Mouse (Mus musculus) kidney, adult 11 months (tissue): ENCODE data around the gene Syne1.
"Not testable (repeated sequence)": the region's sequence is repeated elsewhere in the genome, so short reads cannot be mapped to it uniquely, and the experiment has no call there.

ENCODE experiments used
- DNase-seq: peaks from one replicate; pipeline ENCODE4 v3.0.0; 2022

Syne1 gene

DNA sequence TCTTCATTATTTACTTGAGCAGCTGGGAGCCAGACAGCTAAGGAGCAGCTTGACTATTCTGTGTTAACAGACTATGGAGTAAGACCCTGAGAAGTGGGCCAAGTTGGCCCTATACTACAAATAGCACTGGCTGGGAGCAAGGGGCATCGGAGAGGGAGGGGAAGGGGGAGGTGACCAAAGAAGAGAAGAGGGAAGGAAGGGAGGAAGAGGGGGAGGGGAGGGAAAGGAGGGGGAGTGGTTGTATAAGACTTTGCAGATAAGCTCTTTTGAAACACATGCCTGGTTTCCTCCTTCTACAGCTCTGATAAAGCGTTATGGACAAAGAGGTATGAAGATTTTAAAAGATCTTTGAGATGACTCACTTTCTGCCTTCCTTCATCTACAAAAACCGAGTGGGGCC is 36.0 kb downstream of the Syne1 start:
- DNase-seq = no peak

DNA sequence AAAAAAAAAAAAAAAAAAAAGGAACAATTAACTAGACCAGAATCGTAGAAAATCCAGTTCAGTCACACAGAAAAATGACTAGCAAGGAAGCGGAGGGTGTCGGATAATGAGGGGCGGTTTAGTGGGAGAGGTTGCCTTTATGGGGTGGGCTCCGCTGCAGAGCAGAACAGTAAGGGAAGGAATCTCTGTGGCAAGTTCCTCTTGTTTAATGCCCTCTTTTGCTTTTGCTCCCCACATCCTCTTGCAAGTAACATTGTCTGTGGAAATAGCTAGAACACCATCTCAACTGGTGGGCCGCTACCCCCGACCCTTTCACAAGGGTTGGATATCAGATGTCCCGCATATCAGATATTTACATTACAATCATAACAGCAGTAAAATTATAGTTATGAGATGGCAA is 37.1 kb downstream of the Syne1 start:
- no peak for DNase-seq

DNA sequence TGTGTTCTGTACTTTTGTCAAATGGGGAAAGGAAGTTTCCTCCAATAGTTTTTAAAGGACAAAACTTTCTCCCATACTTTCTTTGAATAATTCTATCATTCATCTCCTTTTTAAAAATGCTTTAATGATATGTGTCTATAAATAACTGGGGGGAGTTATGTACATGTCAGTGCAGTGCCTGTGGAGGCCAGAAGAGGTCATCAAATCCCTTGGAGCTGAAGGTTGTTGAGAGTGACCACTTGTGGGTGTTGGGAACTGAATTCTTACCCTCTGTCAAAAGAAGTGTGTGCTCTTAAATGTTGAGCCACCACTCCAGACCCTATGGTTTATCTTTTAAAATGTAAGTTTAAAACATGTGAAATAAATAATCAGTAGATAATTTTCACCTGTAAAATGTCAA is 39.0 kb downstream of the Syne1 start:
- no peak for DNase-seq

DNA sequence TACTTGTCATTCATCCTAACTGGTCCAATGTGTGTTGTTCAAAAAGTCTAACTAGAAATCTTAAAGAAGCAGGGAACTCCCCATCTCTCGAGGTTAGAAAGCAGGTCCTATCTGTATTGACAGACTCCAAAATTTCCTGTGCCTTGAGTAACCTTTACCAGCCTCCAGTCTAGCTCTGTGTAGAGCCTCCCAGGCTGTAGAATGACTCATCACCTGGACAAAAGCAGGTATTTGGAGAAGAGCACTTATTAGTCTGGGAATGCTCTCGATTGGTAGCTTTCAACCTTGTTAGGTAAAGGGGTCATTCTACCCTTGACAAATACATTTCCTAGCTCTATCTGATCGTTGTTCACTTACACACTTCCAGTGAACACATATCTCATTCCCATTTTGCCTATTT is 39.9 kb downstream of the Syne1 start:
- no peak for DNase-seq

DNA sequence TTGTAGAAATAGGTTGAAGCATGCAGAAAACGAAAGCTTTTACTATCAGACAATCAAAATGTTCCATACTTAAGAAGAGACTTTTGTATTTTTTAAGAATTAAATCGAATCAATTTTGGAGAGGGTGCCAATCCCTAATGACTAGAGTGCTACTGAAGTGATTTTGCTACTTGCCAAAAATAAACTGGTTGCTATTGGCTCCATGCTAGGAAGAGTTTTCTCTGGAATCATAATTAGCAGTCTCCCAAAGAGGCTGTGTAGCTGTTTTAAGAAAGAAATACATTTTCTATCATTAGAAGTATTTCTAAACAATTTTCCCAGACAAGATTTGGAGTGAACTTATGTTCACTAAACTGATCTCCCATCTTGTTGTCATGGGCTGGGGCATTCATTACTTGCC is 43.8 kb downstream of the Syne1 start:
- DNase-seq = no peak

DNA sequence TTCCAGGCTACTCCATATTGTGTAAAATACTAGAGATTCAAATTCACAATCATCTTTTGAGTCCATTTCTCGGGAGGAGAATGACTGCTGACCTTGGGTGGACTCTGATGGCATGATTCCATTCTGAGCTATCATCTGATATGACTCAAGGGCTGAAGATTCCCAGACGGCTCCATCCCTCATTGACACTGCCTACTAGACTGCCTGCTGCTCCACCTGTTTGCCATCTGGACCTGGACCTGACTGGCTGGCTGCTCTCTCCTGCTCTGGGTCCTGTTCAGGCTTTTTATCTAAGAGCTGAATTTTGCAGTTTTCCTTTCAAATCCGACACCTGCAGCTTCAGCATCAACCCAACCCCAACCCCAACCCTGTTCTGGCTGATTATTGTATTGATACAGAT is 46.5 kb downstream of the Syne1 start:
- no peak for DNase-seq

DNA sequence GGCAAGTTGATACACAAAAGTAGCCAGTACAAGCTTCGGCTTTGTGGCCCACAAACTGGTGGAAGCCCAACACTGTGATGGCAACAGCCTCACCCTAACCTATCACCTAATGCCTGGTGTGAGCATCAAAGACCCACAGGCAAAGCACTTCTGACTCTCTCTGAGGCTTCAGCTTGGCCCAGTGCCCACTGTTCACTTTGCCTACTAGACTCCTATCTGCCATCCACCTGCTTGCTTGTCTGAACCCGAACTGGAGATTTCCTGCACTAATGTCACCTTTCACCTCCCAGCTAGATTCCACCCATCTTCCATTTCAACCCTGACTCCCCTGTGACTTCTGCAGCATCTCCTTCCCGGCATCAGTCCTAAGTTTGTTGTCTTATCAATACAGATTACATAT is 47.4 kb downstream of the Syne1 start:
- no peak for DNase-seq

DNA sequence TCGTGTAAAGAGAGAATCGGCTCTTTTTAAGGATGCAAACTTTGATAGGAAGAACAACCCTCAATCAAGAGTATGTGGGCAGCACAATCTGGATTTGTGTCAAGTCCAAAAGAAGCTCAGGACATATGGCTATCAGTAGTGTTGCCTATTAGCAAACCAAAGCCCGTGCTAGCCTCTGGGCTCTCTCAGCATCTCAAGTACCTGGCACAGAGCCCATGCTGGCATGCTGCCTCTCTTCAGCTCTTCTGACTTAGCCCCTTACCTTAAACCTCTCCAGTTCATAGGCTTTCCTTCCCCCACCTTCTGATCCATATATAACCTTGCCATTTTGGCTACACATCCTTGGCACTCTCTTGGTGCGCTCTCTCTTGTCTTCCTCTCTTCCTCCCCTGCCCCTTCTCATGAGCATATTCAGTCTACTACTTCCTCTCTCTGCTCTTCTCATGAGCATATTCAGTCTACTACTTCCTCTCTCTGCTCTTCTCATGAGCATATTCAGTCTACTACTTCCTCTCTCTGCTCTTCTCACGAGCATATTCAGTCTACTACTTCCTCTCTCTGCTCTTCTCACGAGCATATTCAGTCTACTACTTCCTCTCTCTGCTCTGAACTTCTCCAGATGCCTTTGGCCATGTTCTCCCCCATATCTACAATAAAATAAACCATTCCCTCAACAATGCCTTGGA is 51.5 kb downstream of the Syne1 start:
- DNase-seq = not testable (repeated sequence)

DNA sequence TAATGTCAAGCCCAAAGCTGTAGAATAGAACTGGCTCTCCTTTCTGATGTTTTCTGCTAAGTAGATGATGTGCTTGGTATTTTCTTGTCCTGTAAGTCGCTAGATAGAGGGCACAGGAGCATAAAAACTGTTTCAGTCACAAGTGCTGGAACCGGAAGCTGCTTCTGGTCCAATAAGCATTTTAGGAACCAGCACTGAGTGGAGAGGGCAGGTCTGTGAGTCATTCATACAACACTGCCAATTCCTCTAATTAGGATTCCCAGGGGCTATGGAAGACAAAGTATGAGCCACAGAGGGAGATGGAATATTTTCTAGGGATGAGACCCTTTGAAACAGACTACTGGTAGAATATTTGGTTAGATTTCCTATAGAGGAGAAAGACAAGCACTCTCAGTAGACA is 53.4 kb downstream of the Syne1 start:
- DNase-seq = no peak

DNA sequence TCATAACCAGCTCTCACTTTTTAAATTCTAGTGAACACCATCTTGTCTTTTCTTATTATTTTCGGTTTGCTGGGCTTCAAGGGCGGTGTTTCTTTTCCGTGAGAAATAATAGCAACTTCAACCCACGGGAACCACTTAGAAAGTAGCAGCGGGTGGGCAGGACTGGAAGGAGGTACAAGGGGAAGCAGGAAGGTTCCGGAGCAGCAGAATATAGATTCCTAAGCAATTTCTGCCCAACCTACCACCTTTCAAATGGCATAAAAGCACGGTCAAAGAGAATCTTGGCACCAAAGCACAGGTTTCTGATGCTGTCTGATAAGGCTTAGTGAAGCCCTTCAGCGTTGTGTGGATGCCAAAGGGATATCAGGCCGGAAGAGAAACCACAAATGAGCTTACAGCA is 60.2 kb downstream of the Syne1 start:
- no peak for DNase-seq

DNA sequence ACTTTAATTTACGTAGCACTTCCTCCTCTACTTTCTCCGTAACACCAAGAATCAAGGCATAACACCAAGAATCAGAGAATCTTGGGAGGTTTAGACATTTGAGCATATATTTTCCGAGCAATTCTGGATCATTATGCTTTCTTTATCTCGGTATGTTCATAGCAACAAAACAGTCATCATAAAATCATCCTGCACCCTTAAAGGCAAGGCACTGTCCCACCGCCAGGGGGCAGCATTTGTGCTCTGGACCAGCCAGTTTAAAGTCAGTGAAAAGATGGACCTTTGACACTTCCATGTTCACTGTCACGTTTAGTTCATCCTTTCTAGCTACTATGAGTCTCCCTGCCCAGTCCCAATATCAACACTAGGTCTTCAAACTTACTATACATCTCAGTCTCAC is 61.3 kb downstream of the Syne1 start:
- DNase-seq = no peak

DNA sequence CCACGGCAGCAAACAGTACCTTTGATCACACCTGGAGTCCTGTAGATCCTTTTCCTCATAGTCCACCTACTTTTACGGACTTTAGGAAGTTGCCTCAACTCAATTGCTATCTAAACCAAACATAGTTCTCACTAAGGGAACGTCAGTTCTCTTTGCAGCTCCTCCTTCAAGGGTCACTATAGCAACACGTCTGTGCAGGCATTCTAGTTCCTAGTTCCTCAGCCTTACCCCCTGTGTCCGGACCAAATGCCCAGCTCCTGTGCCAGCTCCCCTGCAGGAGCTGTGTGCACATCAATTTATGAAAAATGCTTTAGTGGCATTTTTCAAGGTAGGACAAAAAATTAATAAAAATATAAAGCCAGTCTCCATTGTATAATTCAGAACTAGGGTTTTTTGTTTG is 63.2 kb downstream of the Syne1 start:
- DNase-seq = no peak

DNA sequence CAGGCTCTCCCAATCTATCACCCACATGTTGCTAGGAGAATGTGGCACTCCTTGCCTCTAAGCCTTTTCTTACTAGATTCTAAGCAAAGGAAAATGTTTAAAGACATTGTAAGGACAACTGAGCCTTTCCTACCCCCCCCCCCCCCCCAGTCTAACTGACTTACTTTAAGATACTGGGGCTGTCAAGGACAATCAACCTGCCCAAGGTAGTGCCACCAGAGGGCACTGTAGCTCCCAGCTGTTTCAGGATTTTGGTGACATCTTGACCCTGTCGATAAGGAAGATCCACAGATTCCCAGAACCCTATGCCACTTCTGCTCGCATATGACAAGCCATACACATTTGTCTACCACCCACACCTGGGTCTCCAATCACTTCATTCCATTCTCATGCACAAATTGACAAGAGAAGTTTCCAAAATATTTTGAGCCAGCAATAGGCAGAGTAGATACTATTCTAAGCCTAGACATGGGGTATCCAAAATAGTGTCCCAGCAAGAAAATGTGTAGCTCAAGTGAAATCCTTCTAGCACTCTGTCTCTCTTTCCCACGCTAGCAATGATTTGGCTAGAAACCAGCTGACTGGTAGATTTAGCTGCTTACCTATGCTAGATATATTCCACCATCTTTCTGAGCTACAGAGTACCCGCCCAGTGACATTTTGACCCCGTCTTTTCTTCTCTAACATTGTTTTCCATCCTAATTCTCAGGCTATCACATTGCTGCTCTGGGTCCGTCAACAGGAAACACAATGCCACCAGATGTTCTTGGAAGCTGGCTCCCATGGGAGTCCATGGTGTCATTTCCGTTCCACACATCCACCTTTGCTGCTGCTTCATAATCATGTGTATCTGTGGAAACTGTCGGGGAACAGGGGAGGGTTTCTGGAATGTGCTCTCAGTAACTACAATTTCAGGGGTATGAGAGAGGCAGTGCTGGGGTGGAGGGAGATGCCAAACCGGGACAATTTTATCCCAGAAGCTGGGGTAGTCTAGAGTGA is 70.4 kb downstream of the Syne1 start:
- DNase-seq = peak; percentile 6

DNA sequence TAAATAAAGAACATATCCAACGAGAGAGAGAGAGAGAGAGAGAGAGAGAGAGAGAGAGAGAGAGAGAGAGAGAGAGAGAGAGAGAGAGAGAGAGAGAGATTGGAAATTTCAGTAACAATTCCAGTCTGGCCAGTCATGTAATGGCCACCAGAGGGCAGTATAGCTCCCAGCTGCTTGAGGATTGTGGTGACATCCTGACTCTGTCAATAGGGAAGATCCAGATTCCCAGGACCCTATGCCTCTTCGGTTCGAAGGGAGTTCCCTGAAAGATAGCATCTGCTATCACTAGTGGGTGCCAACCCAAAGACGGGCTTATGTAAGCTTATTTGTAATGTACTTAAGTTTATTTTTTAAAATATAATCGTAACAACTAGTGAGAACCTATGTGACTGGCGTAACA is 71.2 kb downstream of the Syne1 start:
- DNase-seq = no peak

DNA sequence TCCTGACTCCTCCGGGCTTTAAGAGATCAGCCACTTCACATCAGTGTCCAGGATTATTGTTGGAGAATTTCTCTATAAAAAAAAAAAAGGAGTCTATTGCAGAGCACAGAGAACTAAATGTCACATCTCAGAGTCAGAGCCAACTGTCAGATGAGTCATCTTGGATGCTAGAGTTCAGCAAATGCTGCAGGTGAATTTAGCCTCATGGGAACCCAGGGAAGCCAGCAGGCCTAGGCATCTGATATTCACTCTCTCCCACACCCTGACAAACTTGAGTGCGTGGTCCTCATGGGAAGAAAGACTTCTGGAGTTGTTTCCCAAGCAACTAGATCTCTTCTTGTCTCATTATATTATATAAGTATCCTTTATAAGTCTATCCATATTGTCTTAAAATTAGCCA is 82.6 kb downstream of the Syne1 start:
- DNase-seq = no peak

DNA sequence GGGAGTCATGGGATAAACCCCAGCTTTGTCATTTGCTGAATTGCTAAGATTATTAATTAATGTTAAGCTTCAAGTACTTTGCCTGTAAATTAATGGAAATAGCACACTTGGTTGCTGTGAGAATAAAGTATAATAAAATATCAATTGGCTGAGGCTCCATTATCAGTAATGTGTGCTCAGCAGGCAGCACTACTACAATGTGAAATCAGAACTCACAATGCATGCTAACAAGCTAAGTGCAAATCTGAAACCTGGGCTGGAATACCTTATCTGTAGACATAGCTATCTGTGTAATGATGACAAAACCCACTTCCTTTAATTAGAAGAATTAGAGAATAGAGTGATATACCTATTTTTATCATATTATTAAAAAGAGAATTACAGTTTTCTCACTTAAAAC is 97.5 kb downstream of the Syne1 start:
- no peak for DNase-seq

DNA sequence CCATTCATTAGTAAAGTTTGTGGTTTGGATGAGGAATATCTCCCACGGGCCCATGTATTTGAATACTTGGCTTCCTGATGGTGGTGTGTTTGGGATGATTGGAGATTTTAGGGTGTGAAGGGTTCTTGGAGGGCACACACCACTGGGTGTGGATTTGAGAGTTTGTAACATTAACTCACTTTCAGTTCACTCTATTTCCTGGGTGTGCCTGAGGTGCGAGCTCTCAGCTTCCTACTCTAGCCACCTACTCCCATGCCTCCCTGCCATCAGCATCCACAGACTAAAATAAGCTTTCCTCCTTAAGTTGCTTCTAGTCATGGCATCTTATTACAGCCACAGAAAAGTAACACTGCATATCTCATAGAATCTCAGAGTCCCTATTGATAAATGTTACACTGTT is 101.3 kb downstream of the Syne1 start:
- DNase-seq = no peak

DNA sequence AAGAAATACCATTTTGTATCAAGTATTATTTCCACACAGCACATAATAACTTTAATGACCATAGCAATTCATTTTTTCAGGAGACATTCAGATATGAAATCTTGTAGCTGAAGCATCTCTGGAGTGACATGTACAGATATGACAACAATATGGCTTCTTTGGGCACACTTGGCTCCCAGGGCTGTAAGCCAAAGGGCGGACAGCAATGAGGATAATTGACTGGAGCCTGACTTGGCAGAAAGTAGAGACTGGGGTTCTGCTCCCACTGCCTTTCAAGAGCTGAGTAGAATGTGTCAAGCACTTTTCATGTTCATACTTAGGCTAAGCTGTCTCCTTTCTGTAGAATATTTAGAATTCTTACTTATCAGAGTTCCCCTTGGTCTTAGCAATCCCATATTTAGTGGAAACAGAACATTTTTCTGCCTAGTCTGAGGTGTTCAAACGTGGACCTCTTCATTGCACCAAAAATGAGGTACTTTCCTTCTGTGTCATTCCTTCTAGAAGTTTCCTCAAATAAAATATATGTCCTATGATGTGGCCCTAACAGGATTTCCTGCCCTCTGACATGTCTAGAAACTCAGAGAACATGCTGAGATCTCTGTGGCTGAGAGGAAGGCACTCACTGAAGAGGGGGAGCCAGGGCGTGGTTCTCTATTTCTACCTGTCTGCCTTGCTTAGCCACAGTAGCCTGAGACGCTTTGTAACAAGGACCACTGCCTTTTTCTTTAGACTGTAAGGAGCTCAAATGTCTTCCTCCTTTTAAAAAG is 103.1 kb downstream of the Syne1 start:
- DNase-seq = no peak

DNA sequence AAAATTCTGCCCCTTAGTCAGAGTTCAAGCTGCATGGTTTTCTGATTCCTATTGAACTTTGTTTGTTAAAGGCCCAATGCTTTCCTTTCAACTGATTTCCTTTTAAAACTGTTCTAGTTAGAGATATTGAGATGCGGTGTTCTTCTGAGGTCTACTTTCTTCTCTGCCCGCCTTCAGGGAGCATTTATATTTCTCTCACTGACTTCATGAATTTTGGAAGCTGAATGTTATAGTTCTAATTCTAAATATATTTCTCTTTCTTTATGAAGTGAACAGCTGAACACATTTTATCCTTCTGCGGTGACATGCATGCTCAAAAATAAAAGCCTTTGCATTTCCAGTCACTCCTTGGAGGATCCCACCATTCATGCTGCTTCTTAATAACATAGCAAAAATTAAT is 106.0 kb downstream of the Syne1 start:
- DNase-seq = no peak

DNA sequence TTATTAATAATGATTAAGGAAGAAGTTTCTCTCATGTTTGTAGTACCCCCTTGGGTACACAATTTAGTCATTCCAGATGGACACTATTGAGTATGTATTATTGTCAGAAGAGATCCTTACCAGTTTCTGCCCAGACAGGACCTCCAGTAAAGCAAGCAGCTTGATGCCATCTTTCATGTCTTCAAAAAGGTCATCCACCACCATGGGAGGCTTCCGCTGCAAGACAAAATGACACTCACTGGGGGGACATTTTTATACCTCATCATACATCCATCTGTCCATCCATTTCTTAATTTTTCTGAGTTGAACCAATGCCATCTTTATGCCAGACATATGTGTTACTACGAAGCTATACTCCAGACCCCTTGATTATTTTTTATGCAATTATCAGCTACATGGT is 108.3 kb downstream of the Syne1 start:
- DNase-seq = no peak

DNA sequence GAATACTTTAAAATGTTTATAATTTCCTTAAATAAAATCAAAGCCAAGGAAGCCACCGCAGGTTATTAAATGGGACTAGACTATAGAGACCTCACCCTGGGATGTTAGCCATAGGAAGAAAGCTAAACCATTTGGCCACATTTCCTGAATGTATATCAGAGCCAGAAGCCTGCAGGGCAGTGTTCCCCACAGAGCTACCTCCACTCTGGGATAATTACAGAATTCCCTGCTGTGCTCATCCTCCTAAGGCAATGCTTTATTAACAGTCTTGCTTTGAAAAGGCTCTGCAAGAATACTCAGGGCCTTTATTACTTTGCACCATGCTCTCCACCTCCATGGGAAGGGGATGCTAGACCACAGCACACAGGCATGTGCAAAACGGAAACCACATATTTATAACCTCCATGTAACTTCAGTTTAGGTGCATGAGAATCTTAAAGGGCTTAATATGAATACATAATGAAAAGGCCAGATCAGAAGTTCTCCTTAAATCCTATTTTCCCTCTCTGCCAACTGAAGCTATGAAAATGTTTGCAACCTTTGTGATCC is 111.4 kb downstream of the Syne1 start:
- no peak for DNase-seq

DNA sequence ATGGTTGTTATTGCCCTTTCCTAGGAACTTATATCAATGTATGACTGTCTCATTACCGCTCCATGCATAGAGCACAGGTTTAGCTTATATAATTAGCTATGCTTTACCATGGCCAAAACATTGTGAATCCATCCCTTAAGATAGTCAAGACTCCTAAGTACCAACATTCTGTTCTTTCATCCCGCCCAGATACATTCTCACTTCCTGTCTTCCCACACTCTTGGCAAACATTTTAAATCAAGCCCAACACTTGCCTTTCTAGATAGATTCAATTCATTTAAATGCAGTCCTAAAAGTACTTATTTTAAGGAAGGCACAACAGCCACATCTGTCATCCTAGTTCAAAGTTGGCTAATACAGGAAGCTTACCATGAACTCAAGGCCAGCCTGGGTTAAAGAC is 113.5 kb downstream of the Syne1 start:
- DNase-seq = no peak

DNA sequence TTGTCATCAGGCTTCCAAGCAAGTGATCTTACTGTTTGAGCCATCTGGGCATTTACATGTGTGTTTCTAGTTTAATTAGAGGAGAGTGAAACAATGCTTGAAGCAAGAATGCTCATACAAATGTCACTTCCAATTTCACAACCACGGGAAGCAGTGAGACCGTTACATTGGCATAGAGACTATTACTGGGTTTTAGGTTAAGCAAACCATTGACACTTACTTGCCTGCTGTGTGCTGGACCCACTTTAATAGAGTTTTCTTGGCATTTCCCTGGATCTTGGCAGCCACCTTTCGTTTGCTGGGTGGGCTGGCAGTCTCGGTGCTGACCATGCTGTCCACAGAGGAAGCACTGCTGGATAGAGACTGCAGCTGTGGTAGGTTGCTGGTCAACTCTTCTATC is 127.3 kb downstream of the Syne1 start:
- DNase-seq = no peak
